Mouse (Mus musculus) cortical plate, adult 2 months (tissue): ENCODE results near the gene Ifi35.

Experiments used
- CTCF ChIP-seq: fragments of 200-500 bp; IDR thresholded peaks from 2 replicates; pipeline ENCODE4 v1.5.1; 2011; ENCODE audit warnings: mild to moderate bottlenecking, control low read depth, low read length; ENCODE audit not compliant: insufficient read depth; ENCODE audit errors: extremely low read depth
- POLR2A ChIP-seq: fragments of 200-500 bp; IDR thresholded peaks from 2 replicates; pipeline ENCODE4 v1.6.1; 2011; ENCODE audit warnings: mild to moderate bottlenecking, low read length, control low read depth; ENCODE audit not compliant: insufficient read depth; ENCODE audit errors: extremely low read depth

DNA sequence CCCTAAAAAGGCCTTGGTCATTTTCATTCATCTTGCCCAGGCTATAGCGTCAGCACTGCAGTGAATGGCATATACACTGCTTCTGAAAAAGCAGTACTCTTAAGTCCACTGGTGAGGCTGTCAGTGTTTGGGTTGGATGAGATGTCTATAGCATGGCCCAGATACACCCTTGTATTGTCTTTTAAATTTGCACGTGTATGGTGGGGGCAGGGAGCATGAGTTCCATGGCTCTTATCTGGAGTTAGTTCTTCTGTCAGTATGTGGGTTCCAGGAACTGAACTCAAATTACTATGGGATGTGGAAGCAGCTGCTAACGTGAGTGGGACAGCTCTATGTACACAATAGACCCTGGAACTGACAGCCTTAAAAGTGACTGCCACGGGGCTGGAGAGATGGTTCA lies 12.4 kb upstream of the Ifi35 start:
- no peak for TF ChIP-seq CTCF
- TF ChIP-seq POLR2A, result no peak
